Mouse (Mus musculus): ENCODE data around the gene Fbxo40. TPM values are rescaled to one million over a fixed set of nuclear protein-coding genes. Genes with fewer than 3 reads are reported as not detected.

Fbxo40 gene
- not detected in 2 replicates for polyA plus RNA-seq (2011; ENCODE audit: insufficient read depth, insufficient read length, low replicate concordance, missing spikeins)

DNA sequence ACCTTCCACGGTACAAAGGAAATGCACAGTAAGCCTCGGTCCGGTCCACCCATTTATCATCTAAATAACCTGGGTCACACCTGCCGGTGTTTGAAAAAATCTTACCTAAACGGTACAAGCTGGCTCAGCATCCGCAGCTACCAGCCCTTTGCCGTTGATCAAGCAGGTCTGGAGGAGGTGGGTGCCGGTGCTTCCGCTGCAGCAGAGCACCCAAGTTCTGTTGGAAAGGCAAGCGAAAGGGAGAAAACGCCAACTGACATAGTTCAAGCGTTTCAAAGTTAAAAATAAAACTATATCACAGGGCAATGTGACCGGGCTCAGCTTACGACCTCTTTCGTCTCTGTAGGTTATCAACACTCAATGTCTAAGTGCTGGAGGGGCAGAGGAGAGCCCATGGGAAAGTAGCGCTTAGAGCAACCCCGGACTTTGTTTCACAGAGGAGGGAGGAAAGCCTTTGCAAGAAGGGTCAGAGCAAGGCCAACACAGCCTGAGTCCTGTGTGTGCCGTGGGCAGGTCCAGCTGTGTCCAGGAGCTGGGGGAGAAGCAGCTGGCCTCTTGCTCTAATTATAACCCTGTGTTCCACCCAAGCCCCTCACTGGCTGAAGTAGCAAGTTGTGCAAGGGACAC is at the start of gene Fbxo40:
TSS of gene Fbxo40 (minus strand) at position 469 of the 627 bp plus-strand sequence.
- 64% methylated on average over 18 of the region's 18 CpGs for WGBS
- Histone ChIP-seq H3K4me3 (replicated peaks; ENCODE audit: control insufficient read depth, low read depth, low read length) (no peak within 1 kb of the TSS), H3K27ac (ENCODE audit: control insufficient read depth, insufficient read depth, low read depth, low read length, poor library complexity) (no peak within 1 kb of the TSS), H3K4me1 (ENCODE audit: control insufficient read depth, insufficient read depth, low read length) (peaks cover 2% of the 10 kb centered on the region; the same call in 1 of the 2 replicates)
- TF ChIP-seq CTCF (IDR thresholded peaks at IDR 0.05; ENCODE audit: control insufficient read depth, insufficient read depth, low read length), result no peak
- no peak for TF ChIP-seq POLR2A (IDR thresholded peaks at IDR 0.05; ENCODE audit: borderline replicate concordance, control insufficient read depth, low read depth, low read length)

DNA sequence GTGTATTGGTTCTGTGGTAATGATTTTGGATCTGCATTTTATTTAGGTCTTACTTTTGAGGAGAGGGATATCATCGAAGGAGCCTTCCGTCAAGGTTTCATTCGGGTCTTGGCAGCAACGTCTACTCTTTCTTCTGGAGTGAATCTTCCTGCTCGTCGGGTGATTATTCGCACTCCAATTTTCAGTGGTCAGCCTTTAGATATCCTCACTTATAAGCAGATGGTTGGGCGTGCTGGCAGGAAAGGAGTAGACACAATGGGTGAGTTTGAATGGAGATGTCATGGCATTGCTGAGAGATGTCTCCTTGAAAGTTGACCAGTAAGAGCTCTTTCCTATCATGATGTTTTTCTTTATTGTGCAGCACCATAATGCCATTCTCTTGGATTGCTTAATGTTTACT is 44.5 kb upstream of the Fbxo40 start:
- Histone ChIP-seq H3K27ac (ENCODE audit: control insufficient read depth, insufficient read depth, low read depth, low read length, poor library complexity) (no peak overlapping the region), H3K4me3 (replicated peaks; ENCODE audit: control insufficient read depth, low read depth, low read length) (no peak overlapping the region), H3K4me1 (ENCODE audit: control insufficient read depth, insufficient read depth, low read length) (no peaks in the 10 kb centered on the region)
- no peak for TF ChIP-seq CTCF (IDR thresholded peaks at IDR 0.05; ENCODE audit: control insufficient read depth, insufficient read depth, low read length)
- no peak for TF ChIP-seq POLR2A (IDR thresholded peaks at IDR 0.05; ENCODE audit: borderline replicate concordance, control insufficient read depth, low read depth, low read length)
- WGBS, result 94% methylated on average over 8 of the region's 8 CpGs

DNA sequence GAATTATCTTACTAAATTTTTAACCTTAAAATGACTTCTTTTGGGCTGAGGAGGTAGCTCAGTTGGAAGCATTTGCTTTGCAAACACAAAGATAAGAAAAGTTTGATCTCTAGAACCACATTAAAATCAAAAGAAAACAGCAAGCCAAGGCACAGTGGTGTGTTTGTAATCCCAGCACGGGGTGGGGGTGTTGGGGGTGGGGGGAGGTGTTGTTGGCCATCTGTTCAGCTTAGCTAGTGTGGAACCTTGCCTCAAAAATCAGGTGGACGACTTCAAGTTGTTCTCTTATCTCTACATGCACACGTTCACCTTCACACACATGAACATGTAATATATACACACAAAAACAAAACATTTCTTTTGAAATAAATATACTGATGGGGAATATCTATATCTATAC is 41.7 kb upstream of the Fbxo40 start:
- no peak overlapping the region for H3K4me3 ChIP-seq (replicated peaks; ENCODE audit: control insufficient read depth, low read depth, low read length)
- no peaks in the 10 kb centered on the region for H3K4me1 ChIP-seq (ENCODE audit: control insufficient read depth, insufficient read depth, low read length)
- WGBS, result 79% methylated on average over 3 of the region's 3 CpGs
- no peak overlapping the region for H3K27ac ChIP-seq (ENCODE audit: control insufficient read depth, insufficient read depth, low read depth, low read length, poor library complexity)
- no peak for TF ChIP-seq POLR2A (IDR thresholded peaks at IDR 0.05; ENCODE audit: borderline replicate concordance, control insufficient read depth, low read depth, low read length)
- no peak for TF ChIP-seq CTCF (IDR thresholded peaks at IDR 0.05; ENCODE audit: control insufficient read depth, insufficient read depth, low read length)

DNA sequence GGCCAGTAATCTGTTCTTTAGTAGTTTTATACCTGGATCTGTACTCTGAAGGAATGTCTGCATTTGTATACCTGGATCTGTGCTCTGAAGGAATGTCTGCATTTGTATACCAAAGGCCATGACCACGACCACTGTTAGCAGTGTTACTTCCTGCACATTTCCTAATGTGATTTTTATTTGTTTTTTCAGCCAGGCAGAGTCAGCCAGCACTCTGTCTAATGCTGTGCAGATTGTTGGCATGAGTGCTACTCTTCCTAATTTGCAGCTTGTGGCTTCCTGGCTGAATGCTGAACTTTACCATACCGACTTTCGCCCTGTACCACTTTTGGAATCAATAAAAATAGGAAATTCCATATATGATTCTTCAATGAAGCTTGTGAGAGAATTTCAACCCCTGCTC is 37.3 kb upstream of the Fbxo40 start:
- 55% methylated on average over 3 of the region's 3 CpGs for WGBS
- H3K27ac ChIP-seq (ENCODE audit: control insufficient read depth, insufficient read depth, low read depth, low read length, poor library complexity), result no peak overlapping the region
- no peak for TF ChIP-seq POLR2A (IDR thresholded peaks at IDR 0.05; ENCODE audit: borderline replicate concordance, control insufficient read depth, low read depth, low read length)
- TF ChIP-seq CTCF (IDR thresholded peaks at IDR 0.05; ENCODE audit: control insufficient read depth, insufficient read depth, low read length), result no peak
- H3K4me1 ChIP-seq (ENCODE audit: control insufficient read depth, insufficient read depth, low read length), result no peaks in the 10 kb centered on the region
- no peak overlapping the region for H3K4me3 ChIP-seq (replicated peaks; ENCODE audit: control insufficient read depth, low read depth, low read length)

DNA sequence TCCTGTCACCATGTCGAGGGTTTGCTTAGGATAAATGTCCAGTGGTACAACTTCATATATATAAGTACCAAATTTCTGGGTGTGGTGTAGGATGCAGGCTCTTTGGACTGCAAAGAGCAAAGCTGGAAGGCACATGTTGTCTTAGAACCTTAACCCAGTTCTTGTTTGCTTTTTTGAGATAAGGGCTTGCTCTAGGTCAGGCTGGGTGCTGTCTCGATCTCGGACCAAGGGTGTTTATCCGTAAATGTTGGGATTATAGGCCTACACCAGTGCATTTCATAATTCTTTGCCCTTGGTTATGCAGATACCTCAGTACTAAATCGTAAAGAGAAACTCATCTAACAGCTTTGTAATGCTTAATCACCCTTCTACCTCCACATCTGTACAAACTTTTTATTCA is 22.1 kb upstream of the Fbxo40 start:
- no peak for TF ChIP-seq CTCF (IDR thresholded peaks at IDR 0.05; ENCODE audit: control insufficient read depth, insufficient read depth, low read length)
- TF ChIP-seq POLR2A (IDR thresholded peaks at IDR 0.05; ENCODE audit: borderline replicate concordance, control insufficient read depth, low read depth, low read length), result no peak
- WGBS, result 49% methylated on average over 5 of the region's 5 CpGs
- no peaks in the 10 kb centered on the region; the same call in 1 of the 2 replicates for H3K4me1 ChIP-seq (ENCODE audit: control insufficient read depth, insufficient read depth, low read length)
- peak overlapping the region; percentile 82 for H3K4me3 ChIP-seq (replicated peaks; ENCODE audit: control insufficient read depth, low read depth, low read length)
- no peak overlapping the region for H3K27ac ChIP-seq (ENCODE audit: control insufficient read depth, insufficient read depth, low read depth, low read length, poor library complexity)

DNA sequence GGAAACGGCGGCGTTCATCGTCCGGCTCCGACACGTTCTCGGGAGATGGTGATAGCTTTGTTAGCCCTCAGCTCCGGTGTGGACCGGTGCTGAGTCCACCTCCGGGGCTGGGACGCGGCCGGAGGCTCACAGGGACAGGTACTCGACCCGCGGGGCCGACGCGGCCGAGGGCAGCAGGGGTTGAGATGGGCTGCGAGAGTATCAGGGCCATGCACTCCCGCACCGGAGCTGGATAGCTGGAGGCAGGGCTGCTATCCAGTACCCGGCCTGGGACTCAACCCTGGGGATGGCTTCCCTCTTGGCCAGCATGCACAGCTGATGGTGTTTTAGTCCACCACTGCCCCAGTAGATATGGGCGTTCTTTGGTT is 21.6 kb upstream of the Fbxo40 start:
- under 1% methylated on average over 26 of the region's 26 CpGs for WGBS
- H3K4me1 ChIP-seq (ENCODE audit: control insufficient read depth, insufficient read depth, low read length), result no peaks in the 10 kb centered on the region; the same call in 1 of the 2 replicates
- H3K27ac ChIP-seq (ENCODE audit: control insufficient read depth, insufficient read depth, low read depth, low read length, poor library complexity), result peak overlapping the region; percentile 3; the same call in 1 of the 2 replicates
- peak overlapping the region; percentile 82 for H3K4me3 ChIP-seq (replicated peaks; ENCODE audit: control insufficient read depth, low read depth, low read length)
- TF ChIP-seq POLR2A (IDR thresholded peaks at IDR 0.05; ENCODE audit: borderline replicate concordance, control insufficient read depth, low read depth, low read length), result no peak
- TF ChIP-seq CTCF (IDR thresholded peaks at IDR 0.05; ENCODE audit: control insufficient read depth, insufficient read depth, low read length), result no peak

DNA sequence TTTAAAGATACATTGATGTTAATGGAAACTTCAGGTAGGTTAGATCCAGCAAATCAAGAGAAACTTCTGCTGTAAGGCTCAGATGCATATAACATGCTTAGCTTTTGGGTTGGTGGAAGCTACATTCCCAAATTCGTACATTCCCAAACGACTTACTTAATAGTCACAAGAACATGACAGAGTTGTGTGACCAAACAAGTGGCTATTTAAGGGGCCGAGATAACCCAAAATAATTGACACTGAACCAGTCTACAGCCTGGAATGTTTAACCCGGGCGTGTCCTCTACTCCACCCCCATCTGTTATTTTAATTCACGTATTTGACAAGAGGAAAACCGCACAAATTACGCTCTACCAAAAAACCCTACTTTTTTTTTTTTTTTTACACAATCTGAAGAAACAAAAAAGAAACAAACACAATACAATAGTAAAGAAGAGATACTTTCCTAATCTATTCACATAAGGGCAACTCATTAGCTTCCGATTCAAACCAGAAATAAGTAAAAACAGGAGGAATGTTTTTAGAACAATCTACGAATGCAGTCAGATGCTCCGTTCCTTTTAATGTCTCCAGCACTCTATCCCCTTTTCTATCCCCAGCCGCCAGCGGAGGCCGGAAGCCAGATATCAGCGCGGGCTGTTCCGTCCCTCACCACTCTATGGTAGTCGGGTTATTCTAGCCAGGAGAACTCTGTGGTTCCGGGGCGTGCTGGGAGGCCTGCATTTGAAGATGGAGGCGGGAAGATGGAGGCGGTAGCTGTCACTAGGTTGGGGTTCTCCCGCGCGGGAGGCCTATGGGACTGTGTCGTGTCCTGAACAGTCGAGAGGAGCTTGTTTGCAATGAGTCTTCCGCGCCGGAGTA is 21.0 kb upstream of the Fbxo40 start, which contains the start of gene Polq:
TSS of gene Polq (plus strand) at position 726 of the 861 bp plus-strand sequence.
- peak within 1 kb of the TSS; percentile 3; the same call in 1 of the 2 replicates for H3K27ac ChIP-seq (ENCODE audit: control insufficient read depth, insufficient read depth, low read depth, low read length, poor library complexity)
- 1% methylated on average over 30 of the region's 30 CpGs for WGBS

DNA sequence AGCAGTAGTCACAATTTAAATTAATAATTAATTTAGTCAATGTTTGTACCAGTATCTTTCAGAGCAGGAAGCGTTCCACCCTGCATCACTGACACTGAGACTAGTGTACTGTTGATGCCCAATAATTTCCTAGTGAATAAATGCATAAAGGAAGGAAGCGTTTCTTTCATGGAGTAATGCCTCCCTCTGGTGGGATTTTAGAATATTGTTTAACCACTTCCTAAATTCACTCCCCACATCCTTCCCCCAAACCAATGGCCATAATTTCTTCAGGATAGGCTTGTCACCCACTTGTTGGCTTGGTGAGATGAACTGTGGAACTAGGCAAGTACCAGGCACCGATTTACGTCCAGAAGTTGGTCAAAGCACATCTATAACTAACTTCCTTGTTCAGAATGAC is 20.1 kb upstream of the Fbxo40 start:
- H3K4me3 ChIP-seq (replicated peaks; ENCODE audit: control insufficient read depth, low read depth, low read length), result no peak overlapping the region
- 2% methylated on average over 4 of the region's 4 CpGs for WGBS
- H3K4me1 ChIP-seq (ENCODE audit: control insufficient read depth, insufficient read depth, low read length), result no peaks in the 10 kb centered on the region; the same call in 1 of the 2 replicates
- no peak overlapping the region for H3K27ac ChIP-seq (ENCODE audit: control insufficient read depth, insufficient read depth, low read depth, low read length, poor library complexity)
- TF ChIP-seq CTCF (IDR thresholded peaks at IDR 0.05; ENCODE audit: control insufficient read depth, insufficient read depth, low read length) (0 out of 2 replicates have a peak, but pooled peaks have one; percentile 12), POLR2A (IDR thresholded peaks at IDR 0.05; ENCODE audit: borderline replicate concordance, control insufficient read depth, low read depth, low read length) (no peak)

More for the DNA sequence above, 21.0 kb upstream of the Fbxo40 start, which contains the start of gene Polq:
- TF ChIP-seq CTCF (IDR thresholded peaks at IDR 0.05; ENCODE audit: control insufficient read depth, insufficient read depth, low read length) (no peak), POLR2A (IDR thresholded peaks at IDR 0.05; ENCODE audit: borderline replicate concordance, control insufficient read depth, low read depth, low read length) (no peak; the same call in 1 of the 2 replicates)
- Histone ChIP-seq H3K4me1 (ENCODE audit: control insufficient read depth, insufficient read depth, low read length) (no peaks in the 10 kb centered on the region; the same call in 1 of the 2 replicates), H3K4me3 (replicated peaks; ENCODE audit: control insufficient read depth, low read depth, low read length) (peak within 1 kb of the TSS; percentile 82)

All from bone marrow, adult 2 months (tissue).